Mouse (Mus musculus) megakaryocyte, embryonic 14.5 days (primary cell): ENCODE data around the gene Dock11.

Source experiments
- FLI1 ChIP-seq: IDR thresholded peaks from 2 replicates; pipeline ENCODE4 v1.6.1; 2012; ENCODE audit warnings: low read length, inconsistent platforms, mixed read lengths
- GATA1 ChIP-seq: IDR thresholded peaks from 3 replicates; pipeline ENCODE4 v1.6.1; 2012; ENCODE audit warnings: mixed read lengths, low read length, inconsistent platforms, borderline replicate concordance

DNA sequence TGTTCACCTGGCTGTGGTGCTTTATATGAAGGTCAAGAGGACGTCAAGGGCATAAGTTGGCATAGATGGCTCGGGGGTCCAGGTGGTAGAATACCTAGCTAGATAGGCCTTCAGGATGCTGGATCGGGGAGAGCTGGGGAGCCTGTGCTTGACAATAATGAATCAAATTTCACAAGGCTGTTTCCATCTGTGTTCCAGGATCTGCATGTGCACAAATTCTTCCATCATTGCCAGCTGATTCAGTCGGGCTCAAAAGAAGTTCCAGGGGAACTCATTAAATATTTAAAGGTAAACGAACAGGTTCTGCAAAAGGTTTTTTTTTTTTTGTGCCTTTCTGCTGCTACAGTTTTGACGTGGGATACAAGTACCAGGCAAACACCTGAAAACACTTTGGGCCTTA is 105.6 kb downstream of the Dock11 start:
- TF ChIP-seq GATA1 (no peak), FLI1 (no peak)
